27 mouse cellular contexts compared by ENCODE assay signal in genomic region chr10:39485939-39486338, GRCm38 (mm10).
DNase-seq lines count a peak whose midpoint lies in the region; ATAC-seq and TF ChIP-seq lines count a peak whose summit lies in the region.
"Had no signal": no experiment of that assay in that cellular context is flagged by ENCODE, and none has a peak within 500 bp of the region (broad histone marks: within the 10 kb centered on the region; RNA-seq: fewer than 3 reads in every experiment).

No protein-coding gene starts in this region.

- DNase-seq in forebrain, postnatal 0 days, result no peak
- DNase-seq in kidney, postnatal 0 days (ENCODE audit: low spot score), result peak; percentile 43
- DNase-seq in kidney, adult 2 months, result no peak
- DNase-seq in 3T3-L1 (ENCODE audit: low read depth, low spot score), result peak; percentile 53
- no peak for DNase-seq in right cerebral cortex, adult 18-20 months
- DNase-seq: adrenal gland, postnatal 25 days; cerebellum, adult 11-12 months; cerebellum, postnatal 10 days; gastrocnemius, postnatal 10 days; heart, postnatal 10 days; kidney, adult 8-10 months; kidney, postnatal 10 days; layer of hippocampus, adult 9-11 months; liver; lung, postnatal 14 days; right cerebral cortex, postnatal 4 days; thymus, adult 18-20 months; thymus, postnatal 25 days had no signal

- H3K36me3 ChIP-seq in forebrain, embryonic 13.5 days (ENCODE audit: poor library complexity, severe bottlenecking), result peaks cover 7% of the 10 kb centered on the region
- no peaks in the 10 kb centered on the region for H3K36me3 ChIP-seq in forebrain, postnatal 0 days (ENCODE audit: insufficient read depth)
- no peaks in the 10 kb centered on the region for H3K36me3 ChIP-seq in kidney, postnatal 0 days (ENCODE audit: insufficient read depth, low read length)
- H3K36me3 ChIP-seq in kidney, adult 2 months (ENCODE audit: control insufficient read depth, insufficient read depth, low read length), result no peaks in the 10 kb centered on the region
- H3K36me3 ChIP-seq in embryonic facial prominence, embryonic 15.5 days, result no peaks in the 10 kb centered on the region
- H3K36me3 ChIP-seq: intestine, embryonic 15.5 days; midbrain, embryonic 15.5 days had no signal

- H3K27me3 ChIP-seq in forebrain, embryonic 13.5 days, result no peaks in the 10 kb centered on the region
- H3K27me3 ChIP-seq in forebrain, postnatal 0 days (ENCODE audit: insufficient read depth, low read length), result no peaks in the 10 kb centered on the region
- no peaks in the 10 kb centered on the region for H3K27me3 ChIP-seq in kidney, postnatal 0 days (ENCODE audit: insufficient read depth, low read length)
- H3K27me3 ChIP-seq in kidney, adult 2 months (replicated peaks; ENCODE audit: control insufficient read depth, insufficient read depth, low read length), result no peaks in the 10 kb centered on the region
- H3K27me3 ChIP-seq in embryonic facial prominence, embryonic 15.5 days, result no peaks in the 10 kb centered on the region
- H3K27me3 ChIP-seq: heart, embryonic 13.5 days; intestine, embryonic 15.5 days; midbrain, embryonic 15.5 days had no signal

- no peak for ATAC-seq in forebrain, embryonic 13.5 days
- ATAC-seq in forebrain, postnatal 0 days, result no peak
- ATAC-seq in kidney, postnatal 0 days (replicated peaks; ENCODE audit: low FRiP score, low read depth), result no peak
- ATAC-seq in embryonic facial prominence, embryonic 15.5 days (ENCODE audit: insufficient number of reproducible peaks, low FRiP score, low TSS enrichment, low read depth), result no peak
- ATAC-seq: intestine, embryonic 15.5 days had no signal

- H3K4me1 ChIP-seq in forebrain, embryonic 13.5 days, result peaks cover 72% of the 10 kb centered on the region
- peaks cover 19% of the 10 kb centered on the region for H3K4me1 ChIP-seq in forebrain, postnatal 0 days (ENCODE audit: insufficient read depth)
- H3K4me1 ChIP-seq in kidney, postnatal 0 days (replicated peaks; ENCODE audit: insufficient read depth, low read length), result peaks cover 7% of the 10 kb centered on the region
- H3K4me1 ChIP-seq in kidney, adult 2 months (ENCODE audit: control insufficient read depth, insufficient read depth, low read length), result no peaks in the 10 kb centered on the region
- H3K4me1 ChIP-seq in embryonic facial prominence, embryonic 15.5 days, result peaks cover 40% of the 10 kb centered on the region

- WGBS in forebrain, embryonic 13.5 days, result 63% methylated on average over 4 of the region's 4 CpGs
- WGBS in forebrain, postnatal 0 days, result 44% methylated on average over 4 of the region's 4 CpGs
- 78% methylated on average over 4 of the region's 4 CpGs for WGBS in kidney, postnatal 0 days
- 80% methylated on average over 4 of the region's 4 CpGs for WGBS in kidney, adult 2 months
- 46% methylated on average over 4 of the region's 4 CpGs for WGBS in embryonic facial prominence, embryonic 15.5 days

- no peak for TF ChIP-seq CTCF in forebrain, postnatal 0 days (IDR thresholded peaks at IDR 0.05; ENCODE audit: low read depth)
- no peak for TF ChIP-seq CTCF in kidney, postnatal 0 days (IDR thresholded peaks at IDR 0.05; ENCODE audit: low read depth)
- TF ChIP-seq CTCF in kidney, adult 2 months (conservative IDR thresholded peaks at IDR 0.05; ENCODE audit: insufficient read depth, insufficient read length, low read depth, low read length), result no peak

- peak overlapping the region; percentile 92; the same call in 1 of the 2 replicates for H3K27ac ChIP-seq in forebrain, embryonic 13.5 days
- no peak overlapping the region for H3K27ac ChIP-seq in forebrain, postnatal 0 days (ENCODE audit: low read depth, low read length)
- H3K27ac ChIP-seq in kidney, postnatal 0 days, result no peak overlapping the region
- H3K27ac ChIP-seq in kidney, adult 2 months (ENCODE audit: insufficient read depth, low read depth, low read length), result no peak overlapping the region
- 0 out of 2 replicates have a peak overlapping the region, but pooled peaks have one; percentile 22 for H3K27ac ChIP-seq in embryonic facial prominence, embryonic 15.5 days (replicated peaks)
- H3K27ac ChIP-seq: intestine, embryonic 15.5 days; liver, embryonic 14.5 days; stomach, postnatal 0 days had no signal

- no peak for TF ChIP-seq POLR2A in kidney, adult 2 months (IDR thresholded peaks at IDR 0.05; ENCODE audit: low read depth, low read length)

- H3K4me2 ChIP-seq in forebrain, embryonic 13.5 days, result no peak overlapping the region
- no peak overlapping the region for H3K4me2 ChIP-seq in forebrain, postnatal 0 days (ENCODE audit: low read depth)
- no peak overlapping the region for H3K4me2 ChIP-seq in kidney, postnatal 0 days (ENCODE audit: low read length)
- no peak overlapping the region for H3K4me2 ChIP-seq in embryonic facial prominence, embryonic 15.5 days (replicated peaks)
- H3K4me2 ChIP-seq: heart, embryonic 13.5 days; intestine, embryonic 15.5 days; midbrain, embryonic 15.5 days had no signal

- H3K9ac ChIP-seq in forebrain, embryonic 13.5 days, result no peak overlapping the region
- no peak overlapping the region for H3K9ac ChIP-seq in forebrain, postnatal 0 days
- no peak overlapping the region for H3K9ac ChIP-seq in kidney, postnatal 0 days (ENCODE audit: low read depth, low read length)
- H3K9ac ChIP-seq in embryonic facial prominence, embryonic 15.5 days, result no peak overlapping the region
- H3K9ac ChIP-seq: intestine, embryonic 15.5 days; liver, embryonic 14.5 days; midbrain, embryonic 15.5 days had no signal

- H3K4me3 ChIP-seq in forebrain, embryonic 13.5 days, result no peak overlapping the region
- H3K4me3 ChIP-seq in forebrain, postnatal 0 days (ENCODE audit: low read depth, low read length), result no peak overlapping the region
- H3K4me3 ChIP-seq in kidney, postnatal 0 days (replicated peaks; ENCODE audit: low read depth, low read length), result no peak overlapping the region
- no peak overlapping the region for H3K4me3 ChIP-seq in kidney, adult 2 months (ENCODE audit: insufficient read depth, low read depth, low read length)
- no peak overlapping the region for H3K4me3 ChIP-seq in embryonic facial prominence, embryonic 15.5 days (replicated peaks)
- H3K4me3 ChIP-seq: heart, embryonic 13.5 days; hindbrain, embryonic 10.5 days; intestine, embryonic 15.5 days; midbrain, embryonic 10.5 days; midbrain, embryonic 15.5 days had no signal

- 0 out of 2 replicates have a peak, but pooled peaks cover 4% of the 10 kb centered on the region for H3K9me3 ChIP-seq in forebrain, embryonic 13.5 days (replicated peaks)
- H3K9me3 ChIP-seq in forebrain, postnatal 0 days (ENCODE audit: low read length), result no peaks in the 10 kb centered on the region
- no peaks in the 10 kb centered on the region for H3K9me3 ChIP-seq in kidney, postnatal 0 days (replicated peaks; ENCODE audit: low read length)
- no peaks in the 10 kb centered on the region; the same call in 1 of the 2 replicates for H3K9me3 ChIP-seq in embryonic facial prominence, embryonic 15.5 days (replicated peaks)
- H3K9me3 ChIP-seq: intestine, embryonic 15.5 days; midbrain, embryonic 10.5 days; midbrain, embryonic 15.5 days had no signal

Comparison
In these comparisons a context has a peak if more than half of its experiments do, and no peak if none do; other contexts are left out.
1. H3K27ac ChIP-seq: peak in forebrain, embryonic 13.5 days (single experiment) and embryonic facial prominence, embryonic 15.5 days (single experiment); none in forebrain, postnatal 0 days (single experiment), kidney, postnatal 0 days (single experiment) and kidney, adult 2 months (single experiment).
2. DNase-seq: peak in kidney, postnatal 0 days (single experiment) and 3T3-L1 (single experiment); none in forebrain, postnatal 0 days (single experiment), kidney, adult 2 months (single experiment) and right cerebral cortex, adult 18-20 months (single experiment).